Mouse (Mus musculus): ENCODE data around the gene Anp32e. TPM values are rescaled to one million over a fixed set of nuclear protein-coding genes. Genes with fewer than 3 reads are reported as not detected.
"Not testable (repeated sequence)": the region's sequence is repeated elsewhere in the genome, so short reads cannot be mapped to it uniquely, and the experiment has no call there.

The Anp32e gene
- polyA plus RNA-seq, 1 experiment from 2014 or later: 72.5 TPM

- Histone ChIP-seq H3K9ac (replicated peaks; ENCODE audit: low read depth) (no peak overlapping the region), H3K27me3 (replicated peaks; ENCODE audit: insufficient read depth, low read length) (no peaks in the 10 kb centered on the region), H3K27ac (ENCODE audit: low read length) (no peak overlapping the region), H3K4me2 (replicated peaks; ENCODE audit: low read depth, low read length) (no peak overlapping the region), H3K9me3 (ENCODE audit: low read length) (no peaks in the 10 kb centered on the region), H3K4me3 (ENCODE audit: low read depth, low read length) (no peak overlapping the region), H3K4me1 (ENCODE audit: insufficient read depth, low read depth, low read length) (no peaks in the 10 kb centered on the region), H3K36me3 (ENCODE audit: insufficient read depth, low read length) (peaks cover 19% of the 10 kb centered on the region; the same call in 1 of the 2 replicates)
- DNase-seq (ENCODE audit: low spot score) (no peak), ATAC-seq (no peak)
- TF ChIP-seq CTCF (IDR thresholded peaks at IDR 0.05): no peak
- no peak for TF ChIP-seq EP300 (IDR thresholded peaks at IDR 0.05)
- 72% methylated on average over 8 of the region's 8 CpGs for WGBS
These were observed 15.7 kb downstream of the Anp32e start for GRCm38 (mm10) chr3:95944742-95945141.

GRCm38 (mm10) chr3:95945731-95946240, 16.7 kb downstream of the Anp32e start:
- H3K36me3 ChIP-seq (ENCODE audit: insufficient read depth, low read length): peaks cover 19% of the 10 kb centered on the region; the same call in 1 of the 2 replicates
- WGBS: 68% methylated on average over 14 of the region's 14 CpGs

GRCm38 (mm10) chr3:95948325-95948724, 19.3 kb downstream of the Anp32e start:
- Histone ChIP-seq H3K4me3 (ENCODE audit: low read depth, low read length) (no peak overlapping the region), H3K36me3 (ENCODE audit: insufficient read depth, low read length) (peaks cover 9% of the 10 kb centered on the region; the same call in 1 of the 2 replicates), H3K27me3 (replicated peaks; ENCODE audit: insufficient read depth, low read length) (no peaks in the 10 kb centered on the region), H3K4me2 (replicated peaks; ENCODE audit: low read depth, low read length) (no peak overlapping the region), H3K9ac (replicated peaks; ENCODE audit: low read depth) (no peak overlapping the region), H3K9me3 (ENCODE audit: low read length) (no peaks in the 10 kb centered on the region), H3K27ac (ENCODE audit: low read length) (no peak overlapping the region), H3K4me1 (ENCODE audit: insufficient read depth, low read depth, low read length) (no peaks in the 10 kb centered on the region)
- no peak for TF ChIP-seq CTCF (IDR thresholded peaks at IDR 0.05)
- no peak for TF ChIP-seq EP300 (IDR thresholded peaks at IDR 0.05)
- DNase-seq (ENCODE audit: low spot score) (no peak), ATAC-seq (no peak)
- 87% methylated on average over 5 of the region's 5 CpGs for WGBS

More at GRCm38 (mm10) chr3:95945731-95946240, 16.7 kb downstream of the Anp32e start:
- TF ChIP-seq EP300 (IDR thresholded peaks at IDR 0.05) (no peak), CTCF (IDR thresholded peaks at IDR 0.05) (no peak)
- Histone ChIP-seq H3K4me3 (ENCODE audit: low read depth, low read length) (no peak overlapping the region), H3K9me3 (ENCODE audit: low read length) (no peaks in the 10 kb centered on the region), H3K4me2 (replicated peaks; ENCODE audit: low read depth, low read length) (no peak overlapping the region), H3K4me1 (ENCODE audit: insufficient read depth, low read depth, low read length) (no peaks in the 10 kb centered on the region), H3K9ac (replicated peaks; ENCODE audit: low read depth) (no peak overlapping the region), H3K27me3 (replicated peaks; ENCODE audit: insufficient read depth, low read length) (no peaks in the 10 kb centered on the region), H3K27ac (ENCODE audit: low read length) (no peak overlapping the region)
- DNase-seq (ENCODE audit: low spot score): peak; percentile 24
- ATAC-seq: peak; percentile 40; the same call in 1 of the 2 replicates

GRCm38 (mm10) chr3:95950763-95951551, 21.9 kb downstream of the Anp32e start:
- Histone ChIP-seq H3K4me1 (ENCODE audit: insufficient read depth, low read depth, low read length) (no peaks in the 10 kb centered on the region), H3K4me3 (ENCODE audit: low read depth, low read length) (peak overlapping the region; percentile 51), H3K9me3 (ENCODE audit: low read length) (no peaks in the 10 kb centered on the region), H3K4me2 (replicated peaks; ENCODE audit: low read depth, low read length) (peak overlapping the region; percentile 72), H3K27me3 (replicated peaks; ENCODE audit: insufficient read depth, low read length) (no peaks in the 10 kb centered on the region), H3K27ac (ENCODE audit: low read length) (peak overlapping the region; percentile 94), H3K36me3 (ENCODE audit: insufficient read depth, low read length) (peaks cover 8% of the 10 kb centered on the region; the same call in 1 of the 2 replicates), H3K9ac (replicated peaks; ENCODE audit: low read depth) (peak overlapping the region; percentile 63)
- ATAC-seq: peak; percentile 97
- 2% methylated on average over 49 of the region's 49 CpGs for WGBS
- peak; percentile 95 for DNase-seq (ENCODE audit: low spot score)
- TF ChIP-seq CTCF (IDR thresholded peaks at IDR 0.05) (no peak), EP300 (IDR thresholded peaks at IDR 0.05) (peak; percentile 46; the same call in 1 of the 2 replicates)

- Histone ChIP-seq H3K4me2 (replicated peaks; ENCODE audit: low read depth, low read length) (peak overlapping the region; percentile 72), H3K4me3 (ENCODE audit: low read depth, low read length) (peak overlapping the region; percentile 51), H3K9ac (replicated peaks; ENCODE audit: low read depth) (peak overlapping the region; percentile 63), H3K27ac (ENCODE audit: low read length) (peak overlapping the region; percentile 94)
- not testable (repeated sequence) for H3K27me3 ChIP-seq (replicated peaks; ENCODE audit: insufficient read depth, low read length); H3K4me1 ChIP-seq (ENCODE audit: insufficient read depth, low read depth, low read length); DNase-seq (ENCODE audit: low spot score); ATAC-seq; H3K36me3 ChIP-seq (ENCODE audit: insufficient read depth, low read length); H3K9me3 ChIP-seq (ENCODE audit: low read length)
- 66% methylated on average over 12 of the region's 12 CpGs for WGBS
These were observed 22.5 kb downstream of the Anp32e start for GRCm38 (mm10) chr3:95951566-95951965.

- ATAC-seq: no peak
These were observed 24.0 kb downstream of the Anp32e start for GRCm38 (mm10) chr3:95953023-95953422.

More at GRCm38 (mm10) chr3:95953023-95953422, 24.0 kb downstream of the Anp32e start:
- H3K4me2 ChIP-seq (replicated peaks; ENCODE audit: low read depth, low read length): no peak overlapping the region
- no peak overlapping the region for H3K27ac ChIP-seq (ENCODE audit: low read length)
- no peak overlapping the region for H3K9ac ChIP-seq (replicated peaks; ENCODE audit: low read depth)
- H3K27me3 ChIP-seq (replicated peaks; ENCODE audit: insufficient read depth, low read length): no peaks in the 10 kb centered on the region
- TF ChIP-seq CTCF (IDR thresholded peaks at IDR 0.05): no peak
- no peak for TF ChIP-seq EP300 (IDR thresholded peaks at IDR 0.05)
- H3K36me3 ChIP-seq (ENCODE audit: insufficient read depth, low read length): no peaks in the 10 kb centered on the region
- H3K4me3 ChIP-seq (ENCODE audit: low read depth, low read length): no peak overlapping the region
- H3K4me1 ChIP-seq (ENCODE audit: insufficient read depth, low read depth, low read length): no peaks in the 10 kb centered on the region
- DNase-seq (ENCODE audit: low spot score): no peak
- H3K9me3 ChIP-seq (ENCODE audit: low read length): no peaks in the 10 kb centered on the region

Measured in lung, postnatal 0 days (tissue).